Mouse (Mus musculus) bone marrow macrophage, adult 2 months (primary cell): ENCODE results near the gene Kif3a. TPM values are rescaled to one million over a fixed set of nuclear protein-coding genes. Genes with fewer than 3 reads are reported as not detected.

ENCODE experiments used
- H3K27ac ChIP-seq: 2 replicates; pipeline ENCODE4 v1.5.1; 2012; ENCODE audit warnings: low read depth, low read length; ENCODE audit not compliant: insufficient read depth
- H3K4me1 ChIP-seq: 2 replicates; pipeline ENCODE4 v1.6.1; 2012; ENCODE audit warnings: low read length; ENCODE audit not compliant: control insufficient read depth, insufficient read depth
- H3K4me3 ChIP-seq: 2 replicates; pipeline ENCODE4 v1.5.1; 2012; ENCODE audit warnings: mild to moderate bottlenecking, low read length, moderate library complexity; ENCODE audit not compliant: insufficient read depth
- CTCF ChIP-seq: IDR thresholded peaks from 2 replicates; pipeline ENCODE4 v1.5.1; 2012; ENCODE audit warnings: low read depth, mild to moderate bottlenecking, low read length, moderate library complexity
- POLR2A ChIP-seq: IDR thresholded peaks from 2 replicates; pipeline ENCODE4 v1.6.1; 2012; ENCODE audit warnings: mild to moderate bottlenecking, low read depth, low read length, borderline replicate concordance
- polyA plus RNA-seq: library from polyadenylated mRNA; stranded (reverse); fragments of >200 nt; gene quantifications from 2 replicates; pipeline ENCODE4 v1.2.4, GENCODE M21; 2012; ENCODE audit not compliant: missing spikeins, insufficient read depth, insufficient read length

The Kif3a gene
- polyA plus RNA-seq, 1 experiment, result 31.9 TPM

DNA sequence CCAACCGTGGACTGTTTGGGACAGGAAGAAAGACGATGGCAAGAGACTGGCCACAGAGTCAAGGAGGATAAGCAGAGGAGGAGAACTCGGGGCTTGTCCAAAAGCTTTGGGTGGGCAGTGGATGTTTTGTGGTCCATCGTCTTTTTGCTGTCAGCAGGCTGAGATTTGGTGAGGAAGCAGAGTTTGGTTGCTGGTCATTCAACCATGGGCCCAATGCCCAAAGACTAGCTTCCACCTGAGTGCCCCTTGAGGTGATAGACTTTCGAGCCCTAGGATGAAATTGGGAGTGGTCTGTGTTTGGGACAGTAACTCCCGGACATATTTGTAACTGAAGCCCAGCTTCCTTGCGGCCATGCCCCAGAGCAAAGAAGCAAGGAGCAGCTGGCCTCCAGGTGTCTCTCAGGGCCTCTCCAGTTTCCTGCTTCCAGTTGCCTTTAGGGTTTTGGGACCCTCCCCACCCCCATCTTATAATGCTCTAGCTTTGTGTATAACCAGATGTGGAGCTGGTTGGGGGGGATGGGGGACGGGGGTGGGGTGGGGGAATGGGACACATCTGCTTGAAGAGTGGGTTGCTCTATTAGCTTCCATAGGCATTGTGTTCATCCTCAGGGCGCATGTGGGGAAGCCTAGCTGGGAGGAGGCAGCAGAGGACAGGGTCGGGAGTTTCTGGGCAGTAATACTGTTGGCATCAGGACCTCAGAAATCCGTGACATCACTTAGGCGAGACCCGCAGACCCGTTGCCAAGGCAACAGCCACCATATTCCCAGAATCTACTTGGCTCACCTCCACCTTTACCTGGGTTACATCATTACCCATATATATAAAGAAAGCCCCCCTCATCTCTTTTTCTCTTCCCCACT, 43.4 kb upstream of the Kif3a start:
- Histone ChIP-seq H3K27ac (no peak overlapping the region), H3K4me1 (peaks cover 18% of the 10 kb centered on the region), H3K4me3 (no peak overlapping the region)
- TF ChIP-seq CTCF, result no peak
- no peak for TF ChIP-seq POLR2A

DNA sequence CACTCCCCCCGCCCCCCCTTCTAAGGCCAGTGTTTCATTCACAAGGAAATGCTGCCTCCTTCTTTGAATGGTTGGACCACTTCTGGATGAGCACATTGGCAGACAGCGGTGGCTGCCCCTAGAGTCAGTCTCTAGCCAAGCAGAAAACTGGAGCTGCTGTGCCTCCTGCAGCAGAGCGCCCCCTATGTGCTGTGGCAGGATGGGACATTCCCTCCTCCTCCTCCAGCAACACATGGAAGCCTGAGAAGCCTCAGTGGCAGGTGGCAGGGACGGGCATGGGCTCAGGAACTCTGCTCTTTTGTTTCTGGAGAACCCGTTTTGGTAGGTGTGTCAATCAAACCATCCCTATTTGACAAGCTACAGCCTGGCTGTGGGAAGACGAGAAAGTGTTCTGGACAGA, 42.3 kb upstream of the Kif3a start:
- Histone ChIP-seq H3K27ac (no peak overlapping the region), H3K4me3 (no peak overlapping the region), H3K4me1 (peaks cover 23% of the 10 kb centered on the region)
- TF ChIP-seq CTCF, result peak; percentile 60
- no peak for TF ChIP-seq POLR2A

GRCm38 (mm10) chr11:53525461-53525860, 41.7 kb upstream of the Kif3a start:
- TF ChIP-seq POLR2A, result no peak
- no peak for TF ChIP-seq CTCF
- no peak overlapping the region for H3K4me3 ChIP-seq
- H3K27ac ChIP-seq, result no peak overlapping the region
- peaks cover 23% of the 10 kb centered on the region for H3K4me1 ChIP-seq

GRCm38 (mm10) chr11:53528397-53529252, 38.6 kb upstream of the Kif3a start:
- Histone ChIP-seq H3K27ac (no peak overlapping the region), H3K4me3 (no peak overlapping the region), H3K4me1 (peaks cover 31% of the 10 kb centered on the region)
- TF ChIP-seq POLR2A (no peak), CTCF (no peak)

DNA sequence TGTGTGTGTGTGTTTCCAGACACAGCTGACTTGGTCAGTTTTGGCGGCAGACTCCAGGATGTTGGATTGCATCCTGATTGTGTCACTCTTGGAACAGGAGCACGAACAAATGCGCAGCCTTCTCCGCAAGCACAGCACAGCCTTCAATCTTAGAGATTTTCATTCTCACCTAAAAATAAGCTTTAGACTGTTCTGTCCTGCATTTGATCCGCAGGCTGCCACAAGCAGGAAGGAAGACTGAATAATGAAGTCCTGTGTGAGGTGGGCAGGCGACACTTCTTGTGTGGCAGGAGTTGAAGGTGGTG, 38.0 kb upstream of the Kif3a start:
- H3K27ac ChIP-seq, result no peak overlapping the region
- no peak overlapping the region for H3K4me3 ChIP-seq
- peaks cover 31% of the 10 kb centered on the region for H3K4me1 ChIP-seq
- TF ChIP-seq POLR2A, result no peak
- no peak for TF ChIP-seq CTCF

- TF ChIP-seq CTCF, result no peak
- no peak for TF ChIP-seq POLR2A
- peaks cover 31% of the 10 kb centered on the region for H3K4me1 ChIP-seq
- H3K27ac ChIP-seq, result no peak overlapping the region
- H3K4me3 ChIP-seq, result no peak overlapping the region
Observed at GRCm38 (mm10) chr11:53530001-53530400, 37.2 kb upstream of the Kif3a start.

- Histone ChIP-seq H3K27ac (peak overlapping the region; percentile 70), H3K4me3 (no peak overlapping the region), H3K4me1 (peaks cover 31% of the 10 kb centered on the region)
- TF ChIP-seq POLR2A, result no peak
Observed at GRCm38 (mm10) chr11:53531578-53532230, 35.5 kb upstream of the Kif3a start.

GRCm38 (mm10) chr11:53532231-53532620, 35.0 kb upstream of the Kif3a start:
- peaks cover 33% of the 10 kb centered on the region for H3K4me1 ChIP-seq

DNA sequence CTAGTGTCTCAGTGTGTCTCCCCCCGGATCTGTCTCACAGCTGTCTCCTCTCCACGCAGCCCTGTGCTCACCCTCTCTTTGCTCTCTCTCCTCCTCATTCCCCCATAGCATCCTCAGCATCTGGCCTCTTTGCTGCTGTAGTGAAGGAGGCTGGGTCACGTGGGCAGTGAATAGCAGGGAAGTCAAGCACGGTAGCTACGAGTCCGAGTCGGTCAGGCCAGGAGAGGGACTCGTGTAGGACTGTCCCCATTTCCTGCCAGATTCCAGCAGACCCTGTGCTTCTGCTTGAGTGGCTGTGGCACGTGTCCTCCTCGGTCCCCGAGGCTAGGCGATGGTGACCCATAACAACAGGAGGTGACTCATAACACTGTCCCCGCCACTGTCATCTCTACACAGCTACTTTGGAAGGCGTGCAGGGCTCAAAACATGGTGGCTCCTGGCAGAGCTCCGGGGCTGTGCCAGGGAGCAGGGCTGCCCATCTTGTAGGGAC, 28.1 kb upstream of the Kif3a start:
- peaks cover 10% of the 10 kb centered on the region for H3K4me1 ChIP-seq

More at GRCm38 (mm10) chr11:53532231-53532620, 35.0 kb upstream of the Kif3a start:
- Histone ChIP-seq H3K27ac (peak overlapping the region; percentile 22; the same call in 1 of the 2 replicates), H3K4me3 (no peak overlapping the region)
- TF ChIP-seq POLR2A (no peak), CTCF (0 out of 2 replicates have a peak, but pooled peaks have one; percentile 20)

More for the DNA sequence above, 28.1 kb upstream of the Kif3a start:
- Histone ChIP-seq H3K27ac (no peak overlapping the region), H3K4me3 (no peak overlapping the region)
- TF ChIP-seq POLR2A (no peak), CTCF (no peak)
